Mouse (Mus musculus) limb, embryonic 12.5 days (tissue): ENCODE data around the gene Ogfrl1. TPM values are rescaled to one million over a fixed set of nuclear protein-coding genes. Genes with fewer than 3 reads are reported as not detected.

Source experiments
- ATAC-seq: fragments of 200-750 bp; cut with Nextera tagmentation; 2 replicates; pipeline ENCODE4 v1.8.0; 2017; ENCODE audit warnings: low read depth, moderate TSS enrichment; ENCODE audit not compliant: insufficient number of reproducible peaks, insufficient read depth, low FRiP score, low TSS enrichment
- H3K27ac ChIP-seq: fragments of 300-500 bp; sonication (generic); 2 replicates; pipeline ENCODE4 v1.5.1; 2016; ENCODE audit warnings: mild to moderate bottlenecking, moderate library complexity
- H3K27me3 ChIP-seq: fragments of 300-500 bp; sonication (generic); 2 replicates; pipeline ENCODE4 v1.6.1; 2016; ENCODE audit warnings: mild to moderate bottlenecking, moderate library complexity
- H3K36me3 ChIP-seq: fragments of 300-500 bp; sonication (generic); 2 replicates; pipeline ENCODE4 v1.6.1; 2016; ENCODE audit warnings: mild to moderate bottlenecking, moderate library complexity
- H3K4me1 ChIP-seq: fragments of 300-500 bp; sonication (generic); replicated peaks from 2 replicates; pipeline ENCODE4 v1.6.1; 2016
- H3K4me2 ChIP-seq: fragments of 300-500 bp; sonication (generic); 2 replicates; pipeline ENCODE4 v1.6.1; 2016; ENCODE audit warnings: mild to moderate bottlenecking, moderate library complexity
- H3K4me3 ChIP-seq: fragments of 300-500 bp; sonication (generic); replicated peaks from 2 replicates; pipeline ENCODE4 v1.5.1; 2016; ENCODE audit warnings: mild to moderate bottlenecking
- H3K9ac ChIP-seq: fragments of 300-500 bp; sonication (generic); replicated peaks from 2 replicates; pipeline ENCODE4 v1.6.1; 2016; ENCODE audit warnings: mild to moderate bottlenecking, moderate library complexity
- H3K9me3 ChIP-seq: fragments of 300-500 bp; sonication (generic); 2 replicates; pipeline ENCODE4 v1.6.1; 2016; ENCODE audit warnings: mild to moderate bottlenecking, moderate library complexity
- WGBS: fragments of 180-500 bp; shearing (Covaris S2); methylation state at CpG from one replicate; pipeline ENCODE4 v1.1.7; 2016; 5-methylcytosine and 5-hydroxymethylcytosine counted together
- polyA plus RNA-seq: library from polyadenylated mRNA; unstranded; fragments of >200 nt; fragmentation: Nextera tagmentation; extraction: Ambion mirVana; gene quantifications from 2 replicates; pipeline ENCODE4 v1.2.1, GENCODE M21; 2016

Gene Ogfrl1
- polyA plus RNA-seq, 1 experiment from 2014 or later, result 12.8 TPM

DNA sequence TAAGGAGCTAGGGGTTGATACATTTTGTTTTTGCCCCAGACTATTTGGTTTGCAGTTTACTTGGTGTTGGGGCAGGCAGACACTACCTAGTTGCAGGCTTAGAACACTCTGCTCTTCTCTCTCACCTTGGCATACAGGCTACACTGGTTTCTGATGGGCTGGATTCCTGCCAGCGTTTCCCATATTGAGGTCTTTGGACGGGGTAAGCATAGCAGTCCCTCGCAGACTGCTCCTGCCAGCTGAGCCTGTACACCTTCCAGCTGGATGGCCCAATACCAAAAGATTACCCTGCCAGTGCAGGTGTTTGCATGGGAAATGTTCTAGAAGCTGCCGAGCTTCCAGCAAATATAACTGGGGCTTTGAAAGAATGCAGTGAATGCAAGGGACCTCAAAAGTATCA, 45.8 kb downstream of the Ogfrl1 start:
- Histone ChIP-seq H3K27ac (no peak overlapping the region), H3K36me3 (no peaks in the 10 kb centered on the region), H3K4me1 (no peaks in the 10 kb centered on the region), H3K4me2 (no peak overlapping the region), H3K9me3 (no peaks in the 10 kb centered on the region), H3K9ac (no peak overlapping the region), H3K4me3 (no peak overlapping the region), H3K27me3 (no peaks in the 10 kb centered on the region)
- WGBS, result 75% methylated on average over 4 of the region's 4 CpGs
- ATAC-seq, result no peak

DNA sequence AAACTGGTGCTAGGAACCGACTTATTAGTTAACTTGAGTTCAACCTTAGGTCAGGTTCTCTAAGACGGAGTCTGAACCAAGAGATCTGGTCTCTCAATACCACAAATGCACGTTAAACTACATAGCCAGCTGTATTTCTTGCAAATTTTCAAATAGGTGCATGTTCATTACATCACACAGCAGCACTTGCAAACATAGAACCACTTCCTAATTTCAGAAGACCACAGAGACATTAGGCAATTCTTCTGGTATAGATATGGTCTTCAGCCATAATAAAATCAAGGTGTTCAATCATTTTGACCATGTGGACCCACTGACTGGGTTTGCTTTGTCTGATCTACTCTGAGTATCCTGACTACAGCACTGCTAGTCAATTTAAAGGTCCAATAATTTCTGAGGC, 51.9 kb downstream of the Ogfrl1 start:
- WGBS, result 81% methylated on average over 3 of the region's 3 CpGs
- Histone ChIP-seq H3K4me3 (no peak overlapping the region), H3K27ac (no peak overlapping the region), H3K9ac (no peak overlapping the region), H3K36me3 (no peaks in the 10 kb centered on the region), H3K9me3 (no peaks in the 10 kb centered on the region), H3K4me1 (no peaks in the 10 kb centered on the region), H3K4me2 (no peak overlapping the region), H3K27me3 (no peaks in the 10 kb centered on the region)
- ATAC-seq, result no peak

GRCm38 (mm10) chr1:23342864-23343263, 54.7 kb downstream of the Ogfrl1 start:
- H3K27ac ChIP-seq, result no peak overlapping the region
- no peak overlapping the region for H3K4me2 ChIP-seq
- no peak overlapping the region for H3K4me3 ChIP-seq
- WGBS, result 83% methylated on average over 4 of the region's 4 CpGs
- H3K9me3 ChIP-seq, result no peaks in the 10 kb centered on the region
- no peak overlapping the region for H3K9ac ChIP-seq
- H3K4me1 ChIP-seq, result no peaks in the 10 kb centered on the region
- H3K36me3 ChIP-seq, result no peaks in the 10 kb centered on the region
- no peaks in the 10 kb centered on the region for H3K27me3 ChIP-seq
- ATAC-seq, result no peak

DNA sequence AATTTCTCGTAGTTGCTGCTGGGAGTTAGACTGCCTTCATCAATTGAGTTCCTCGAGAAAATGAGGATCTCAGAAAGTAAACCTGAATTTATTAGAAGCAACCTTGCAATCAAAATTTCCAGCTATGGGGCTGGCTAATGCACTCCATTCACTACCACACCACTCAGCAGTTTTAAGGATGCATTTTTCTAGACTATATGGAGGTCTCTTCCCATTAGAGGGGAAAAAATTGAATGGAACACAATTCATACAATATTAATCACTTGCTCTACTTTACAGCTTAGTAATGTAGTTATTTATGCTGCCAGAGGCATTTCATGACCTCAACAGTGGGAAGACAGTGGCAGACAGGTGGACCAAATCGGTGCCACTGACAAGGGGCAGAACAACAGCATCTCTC, 55.3 kb downstream of the Ogfrl1 start:
- Histone ChIP-seq H3K27me3 (no peaks in the 10 kb centered on the region), H3K4me3 (no peak overlapping the region), H3K9me3 (no peaks in the 10 kb centered on the region), H3K27ac (no peak overlapping the region), H3K4me1 (no peaks in the 10 kb centered on the region), H3K4me2 (no peak overlapping the region), H3K36me3 (no peaks in the 10 kb centered on the region), H3K9ac (no peak overlapping the region)
- 86% methylated on average over 3 of the region's 3 CpGs for WGBS
- ATAC-seq, result no peak

GRCm38 (mm10) chr1:23335726-23336363, 61.7 kb downstream of the Ogfrl1 start:
- H3K9me3 ChIP-seq, result no peaks in the 10 kb centered on the region
- no peak overlapping the region for H3K4me3 ChIP-seq
- no peaks in the 10 kb centered on the region for H3K4me1 ChIP-seq
- H3K4me2 ChIP-seq, result no peak overlapping the region
- ATAC-seq, result no peak
- WGBS, result 90% methylated on average over 13 of the region's 13 CpGs
- H3K27me3 ChIP-seq, result no peaks in the 10 kb centered on the region
- no peak overlapping the region for H3K9ac ChIP-seq
- H3K27ac ChIP-seq, result no peak overlapping the region
- no peaks in the 10 kb centered on the region for H3K36me3 ChIP-seq

DNA sequence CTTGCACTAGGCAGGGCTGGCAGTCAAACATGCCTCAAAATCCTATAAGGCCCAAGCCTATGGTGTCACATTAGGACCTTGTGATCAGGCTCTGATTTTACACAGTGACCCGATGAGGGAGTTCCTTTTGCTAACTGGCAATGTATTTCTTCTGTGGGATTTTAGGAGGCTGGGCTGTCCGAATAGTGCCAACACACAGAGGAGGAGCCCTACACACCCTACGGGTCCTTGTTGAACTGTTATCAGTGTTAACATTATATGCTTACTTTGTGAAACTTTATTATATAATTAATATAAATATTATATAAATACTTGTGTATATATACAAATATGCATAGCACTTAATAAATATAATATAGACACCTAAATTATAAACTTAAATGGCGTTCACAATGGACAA, 62.5 kb downstream of the Ogfrl1 start:
- no peaks in the 10 kb centered on the region for H3K27me3 ChIP-seq
- H3K27ac ChIP-seq, result no peak overlapping the region
- no peak overlapping the region for H3K9ac ChIP-seq
- no peaks in the 10 kb centered on the region for H3K4me1 ChIP-seq
- no peaks in the 10 kb centered on the region for H3K36me3 ChIP-seq
- 99% methylated on average over 4 of the region's 4 CpGs for WGBS
- H3K9me3 ChIP-seq, result no peaks in the 10 kb centered on the region
- ATAC-seq, result no peak
- H3K4me2 ChIP-seq, result no peak overlapping the region
- no peak overlapping the region for H3K4me3 ChIP-seq

GRCm38 (mm10) chr1:23332192-23332591, 65.4 kb downstream of the Ogfrl1 start:
- no peaks in the 10 kb centered on the region for H3K9me3 ChIP-seq
- H3K4me3 ChIP-seq, result no peak overlapping the region
- no peaks in the 10 kb centered on the region for H3K36me3 ChIP-seq
- 90% methylated on average over 4 of the region's 4 CpGs for WGBS
- H3K27me3 ChIP-seq, result no peaks in the 10 kb centered on the region
- no peak overlapping the region for H3K4me2 ChIP-seq
- ATAC-seq, result no peak
- no peak overlapping the region for H3K9ac ChIP-seq
- no peaks in the 10 kb centered on the region for H3K4me1 ChIP-seq
- H3K27ac ChIP-seq, result no peak overlapping the region

DNA sequence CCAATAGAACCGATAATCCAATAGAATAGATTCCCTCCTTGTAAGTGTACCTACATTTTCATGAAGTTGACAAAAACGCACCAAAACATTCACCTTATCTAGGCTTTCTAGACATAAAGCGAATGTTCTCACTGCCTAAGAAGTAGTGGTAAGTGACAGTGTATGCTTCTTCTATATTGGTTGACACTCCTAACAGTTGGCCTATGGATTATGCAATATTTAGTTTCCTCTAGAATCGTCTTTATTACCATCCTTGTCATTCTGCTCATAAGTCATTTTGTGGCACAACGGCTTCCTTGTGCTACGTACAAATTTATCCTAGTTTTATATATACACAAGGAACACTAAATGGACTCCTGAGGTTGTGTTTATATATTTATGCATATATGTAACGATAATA, 72.4 kb downstream of the Ogfrl1 start:
- H3K4me1 ChIP-seq, result no peaks in the 10 kb centered on the region
- no peaks in the 10 kb centered on the region for H3K9me3 ChIP-seq
- H3K4me3 ChIP-seq, result no peak overlapping the region
- no peaks in the 10 kb centered on the region for H3K27me3 ChIP-seq
- H3K4me2 ChIP-seq, result no peak overlapping the region
- no peak for ATAC-seq
- no peaks in the 10 kb centered on the region for H3K36me3 ChIP-seq
- WGBS, result 90% methylated on average over 7 of the region's 7 CpGs
- H3K27ac ChIP-seq, result no peak overlapping the region
- H3K9ac ChIP-seq, result no peak overlapping the region

DNA sequence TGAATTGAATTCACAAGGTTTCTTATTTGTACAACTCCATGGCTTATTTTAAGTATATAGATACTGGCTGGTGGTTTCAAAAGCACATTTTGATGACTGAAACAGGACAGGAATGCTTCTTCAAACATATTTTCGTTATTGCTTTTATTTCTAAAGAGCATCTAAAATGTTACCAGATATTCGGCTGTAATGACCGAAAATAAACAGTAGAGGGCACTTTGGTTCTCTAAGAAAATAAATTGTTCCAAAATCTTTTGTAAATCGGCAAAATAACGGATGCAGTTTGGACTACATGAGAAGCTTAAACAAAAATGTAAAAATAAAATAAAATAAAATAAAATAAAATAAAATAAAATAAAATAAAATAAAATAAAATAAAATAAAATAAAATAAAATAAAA, 73.3 kb downstream of the Ogfrl1 start:
- ATAC-seq, result no peak
- H3K4me1 ChIP-seq, result no peaks in the 10 kb centered on the region
- H3K27me3 ChIP-seq, result no peaks in the 10 kb centered on the region
- H3K4me2 ChIP-seq, result no peak overlapping the region
- H3K27ac ChIP-seq, result no peak overlapping the region
- H3K36me3 ChIP-seq, result no peaks in the 10 kb centered on the region
- 28% methylated on average over 5 of the region's 5 CpGs for WGBS
- no peak overlapping the region for H3K4me3 ChIP-seq
- H3K9ac ChIP-seq, result no peak overlapping the region
- no peaks in the 10 kb centered on the region for H3K9me3 ChIP-seq

- no peak for ATAC-seq
- 77% methylated on average over 11 of the region's 11 CpGs for WGBS
- Histone ChIP-seq H3K4me1 (no peaks in the 10 kb centered on the region), H3K36me3 (no peaks in the 10 kb centered on the region), H3K4me3 (no peak overlapping the region), H3K27ac (no peak overlapping the region), H3K9ac (no peak overlapping the region), H3K4me2 (no peak overlapping the region), H3K27me3 (no peaks in the 10 kb centered on the region), H3K9me3 (no peaks in the 10 kb centered on the region)
These were observed 74.3 kb downstream of the Ogfrl1 start for GRCm38 (mm10) chr1:23323286-23323685.

DNA sequence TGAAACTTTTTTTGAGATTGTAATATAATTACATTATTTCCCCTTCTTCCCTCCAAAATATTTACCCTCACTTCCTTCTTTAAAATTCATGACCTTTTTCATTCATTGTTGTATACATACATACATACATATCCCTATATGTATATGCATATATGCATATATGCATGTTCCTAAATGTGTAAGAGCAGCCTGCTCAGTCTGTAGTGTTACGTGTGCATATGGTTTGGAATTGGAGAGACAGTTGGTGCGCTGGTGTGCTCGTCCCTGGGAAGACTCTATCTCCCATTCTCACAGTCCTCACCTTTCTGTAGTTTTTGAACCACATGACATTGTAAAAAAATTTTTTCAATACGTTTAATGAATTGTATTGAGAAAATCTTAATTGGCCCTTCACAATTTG, 75.4 kb downstream of the Ogfrl1 start:
- Histone ChIP-seq H3K27ac (no peak overlapping the region), H3K4me3 (no peak overlapping the region), H3K9ac (no peak overlapping the region), H3K9me3 (no peaks in the 10 kb centered on the region), H3K4me1 (no peaks in the 10 kb centered on the region), H3K4me2 (no peak overlapping the region), H3K27me3 (no peaks in the 10 kb centered on the region), H3K36me3 (no peaks in the 10 kb centered on the region)
- WGBS, result 68% methylated on average over 4 of the region's 4 CpGs
- ATAC-seq, result no peak

DNA sequence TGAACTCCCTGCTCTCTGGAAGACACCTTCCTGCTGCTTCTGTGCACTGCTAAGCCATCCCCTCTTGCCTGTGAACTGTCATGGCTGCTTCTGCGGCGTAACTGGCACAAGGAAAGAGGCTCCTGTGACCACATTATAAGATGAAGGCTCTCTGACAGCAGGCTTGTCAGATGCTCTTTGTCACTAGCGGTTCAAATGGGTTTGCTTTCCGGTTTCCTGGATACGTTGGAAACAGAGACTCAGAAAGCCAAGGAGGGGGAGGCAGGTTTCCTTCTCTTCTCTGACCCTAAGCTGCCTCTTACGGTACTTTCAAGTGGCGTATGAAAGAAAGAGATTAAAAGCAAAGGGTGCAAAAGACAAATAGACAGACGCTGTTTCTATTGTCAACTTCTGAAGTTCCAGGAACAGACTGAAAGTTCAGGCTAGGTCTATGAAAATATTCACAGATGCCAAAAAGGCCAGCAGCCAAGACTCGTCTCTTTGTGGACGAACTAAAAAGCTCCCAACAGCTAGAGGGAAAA, 76.2 kb downstream of the Ogfrl1 start:
- Histone ChIP-seq H3K4me2 (no peak overlapping the region), H3K27ac (no peak overlapping the region), H3K4me1 (no peaks in the 10 kb centered on the region), H3K9ac (no peak overlapping the region), H3K36me3 (no peaks in the 10 kb centered on the region), H3K9me3 (no peaks in the 10 kb centered on the region), H3K27me3 (no peaks in the 10 kb centered on the region), H3K4me3 (no peak overlapping the region)
- no peak for ATAC-seq
- WGBS, result 64% methylated on average over 10 of the region's 10 CpGs
